Mouse (Mus musculus) forebrain, embryonic 16.5 days (tissue): ENCODE results near the gene Rora. TPM values are rescaled to one million over a fixed set of nuclear protein-coding genes. Genes with fewer than 3 reads are reported as not detected.
A peak's percentile ranks its signal among the peaks of the same experiment; 100 is the strongest.

Experiments
- ATAC-seq: fragments of 200-750 bp; cut with Nextera tagmentation; 2 replicates; pipeline ENCODE4 v1.8.0; 2017; ENCODE audit warnings: mild to moderate bottlenecking, moderate library complexity
- H3K27ac ChIP-seq: fragments of 300-500 bp; sonication (generic); 2 replicates; pipeline ENCODE4 v1.5.1; 2014; ENCODE audit warnings: low read length, control low read depth
- H3K27me3 ChIP-seq: fragments of 300-500 bp; sonication (generic); replicated peaks from 2 replicates; pipeline ENCODE4 v1.6.1; 2014; ENCODE audit warnings: low read length; ENCODE audit not compliant: control insufficient read depth, insufficient read depth
- H3K36me3 ChIP-seq: fragments of 300-500 bp; sonication (generic); 2 replicates; pipeline ENCODE4 v1.6.1; 2014; ENCODE audit not compliant: control insufficient read depth, insufficient read depth
- H3K4me1 ChIP-seq: fragments of 300-500 bp; sonication (generic); replicated peaks from 2 replicates; pipeline ENCODE4 v1.6.1; 2014; ENCODE audit warnings: low read length; ENCODE audit not compliant: control insufficient read depth, insufficient read depth
- H3K4me2 ChIP-seq: fragments of 300-500 bp; sonication (generic); 2 replicates; pipeline ENCODE4 v1.6.1; 2014; ENCODE audit warnings: mild to moderate bottlenecking, low read length, control low read depth
- H3K4me3 ChIP-seq: fragments of 300-500 bp; sonication (generic); replicated peaks from 2 replicates; pipeline ENCODE4 v1.5.1; 2014; ENCODE audit warnings: mild to moderate bottlenecking, low read length, control low read depth
- H3K9ac ChIP-seq: fragments of 300-500 bp; sonication (generic); replicated peaks from 2 replicates; pipeline ENCODE4 v1.6.1; 2014; ENCODE audit warnings: low read depth, low read length, control low read depth
- H3K9me3 ChIP-seq: fragments of 300-500 bp; sonication (generic); 2 replicates; pipeline ENCODE4 v1.6.1; 2016; ENCODE audit warnings: low read length; ENCODE audit not compliant: control insufficient read depth
- WGBS: fragments of 180-500 bp; shearing (Covaris S2); extraction: QIAGEN DNeasy Blood & Tissue Kit; methylation state at CpG from one replicate; pipeline ENCODE4 v1.1.7; 2014; 5-methylcytosine and 5-hydroxymethylcytosine counted together
- polyA plus RNA-seq: library from polyadenylated mRNA; unstranded; fragments of >200 nt; fragmentation: Nextera tagmentation; extraction: Ambion mirVana; gene quantifications from 2 replicates; pipeline ENCODE4 v1.2.1, GENCODE M21; 2015

The Rora gene
- polyA plus RNA-seq, 1 experiment from 2014 or later, result 7.9 TPM

GRCm38 (mm10) chr9:69242538-69242937 lies 589.0 kb downstream of the Rora start:
- ATAC-seq, result no peak
- Histone ChIP-seq H3K9me3 (no peaks in the 10 kb centered on the region), H3K4me3 (no peak overlapping the region), H3K27me3 (no peaks in the 10 kb centered on the region), H3K36me3 (no peaks in the 10 kb centered on the region), H3K4me2 (no peak overlapping the region), H3K4me1 (no peaks in the 10 kb centered on the region), H3K27ac (no peak overlapping the region), H3K9ac (no peak overlapping the region)
- 49% methylated on average over 6 of the region's 6 CpGs for WGBS

- Histone ChIP-seq H3K9ac (no peak overlapping the region), H3K36me3 (no peaks in the 10 kb centered on the region), H3K9me3 (no peaks in the 10 kb centered on the region), H3K27me3 (no peaks in the 10 kb centered on the region), H3K27ac (no peak overlapping the region), H3K4me1 (no peaks in the 10 kb centered on the region), H3K4me2 (no peak overlapping the region), H3K4me3 (no peak overlapping the region)
- ATAC-seq, result no peak
- 34% methylated on average over 6 of the region's 6 CpGs for WGBS
These were observed 590.0 kb downstream of the Rora start for GRCm38 (mm10) chr9:69243626-69244025.

- Histone ChIP-seq H3K4me3 (no peak overlapping the region), H3K36me3 (no peaks in the 10 kb centered on the region), H3K4me1 (no peaks in the 10 kb centered on the region), H3K9me3 (no peaks in the 10 kb centered on the region), H3K4me2 (no peak overlapping the region), H3K27me3 (no peaks in the 10 kb centered on the region), H3K9ac (no peak overlapping the region), H3K27ac (no peak overlapping the region)
- no peak for ATAC-seq
- 49% methylated on average over 3 of the region's 3 CpGs for WGBS
These were observed 592.6 kb downstream of the Rora start for GRCm38 (mm10) chr9:69246225-69246624.

GRCm38 (mm10) chr9:69249586-69249985 lies 596.0 kb downstream of the Rora start:
- Histone ChIP-seq H3K4me3 (no peak overlapping the region), H3K9ac (no peak overlapping the region), H3K27me3 (no peaks in the 10 kb centered on the region), H3K4me1 (no peaks in the 10 kb centered on the region), H3K27ac (no peak overlapping the region), H3K9me3 (no peaks in the 10 kb centered on the region), H3K36me3 (no peaks in the 10 kb centered on the region), H3K4me2 (no peak overlapping the region)
- ATAC-seq, result no peak
- 90% methylated on average over 3 of the region's 3 CpGs for WGBS

GRCm38 (mm10) chr9:69250326-69250725 lies 596.7 kb downstream of the Rora start:
- no peak for ATAC-seq
- H3K36me3 ChIP-seq, result no peaks in the 10 kb centered on the region
- H3K27me3 ChIP-seq, result no peaks in the 10 kb centered on the region
- H3K4me1 ChIP-seq, result no peaks in the 10 kb centered on the region
- no peaks in the 10 kb centered on the region for H3K9me3 ChIP-seq
- H3K4me2 ChIP-seq, result no peak overlapping the region
- 96% methylated on average over 7 of the region's 8 CpGs for WGBS
- no peak overlapping the region for H3K27ac ChIP-seq
- no peak overlapping the region for H3K4me3 ChIP-seq
- no peak overlapping the region for H3K9ac ChIP-seq

GRCm38 (mm10) chr9:69258506-69258905 lies 604.9 kb downstream of the Rora start:
- no peaks in the 10 kb centered on the region; the same call in 1 of the 2 replicates for H3K4me1 ChIP-seq
- 61% methylated on average over 5 of the region's 5 CpGs for WGBS
- ATAC-seq, result no peak
- no peak overlapping the region for H3K27ac ChIP-seq
- no peaks in the 10 kb centered on the region for H3K36me3 ChIP-seq
- H3K9ac ChIP-seq, result no peak overlapping the region
- no peak overlapping the region for H3K4me2 ChIP-seq
- no peak overlapping the region for H3K4me3 ChIP-seq
- no peaks in the 10 kb centered on the region for H3K27me3 ChIP-seq
- H3K9me3 ChIP-seq, result no peaks in the 10 kb centered on the region

GRCm38 (mm10) chr9:69259382-69259781 lies 605.8 kb downstream of the Rora start:
- Histone ChIP-seq H3K9me3 (no peaks in the 10 kb centered on the region), H3K27ac (no peak overlapping the region), H3K27me3 (no peaks in the 10 kb centered on the region), H3K36me3 (no peaks in the 10 kb centered on the region), H3K4me1 (no peaks in the 10 kb centered on the region; the same call in 1 of the 2 replicates), H3K4me3 (no peak overlapping the region), H3K4me2 (no peak overlapping the region), H3K9ac (no peak overlapping the region)
- 6% methylated on average over 9 of the region's 9 CpGs for WGBS
- peak; percentile 57 for ATAC-seq

GRCm38 (mm10) chr9:69265151-69265550 lies 611.6 kb downstream of the Rora start:
- Histone ChIP-seq H3K27ac (no peak overlapping the region), H3K4me2 (no peak overlapping the region), H3K9me3 (no peaks in the 10 kb centered on the region), H3K36me3 (no peaks in the 10 kb centered on the region), H3K4me1 (0 out of 2 replicates have a peak, but pooled peaks cover 5% of the 10 kb centered on the region), H3K4me3 (no peak overlapping the region), H3K9ac (no peak overlapping the region), H3K27me3 (no peaks in the 10 kb centered on the region)
- peak; percentile 91 for ATAC-seq
- WGBS, result 43% methylated on average over 7 of the region's 7 CpGs

GRCm38 (mm10) chr9:69270374-69270773 lies 616.8 kb downstream of the Rora start:
- Histone ChIP-seq H3K9me3 (no peaks in the 10 kb centered on the region), H3K4me2 (no peak overlapping the region), H3K36me3 (no peaks in the 10 kb centered on the region), H3K4me1 (peaks cover 12% of the 10 kb centered on the region), H3K27me3 (no peaks in the 10 kb centered on the region), H3K9ac (no peak overlapping the region), H3K27ac (no peak overlapping the region), H3K4me3 (no peak overlapping the region)
- WGBS, result 66% methylated on average over 8 of the region's 8 CpGs
- no peak for ATAC-seq

GRCm38 (mm10) chr9:69270931-69271330 lies 617.3 kb downstream of the Rora start:
- 37% methylated on average over 7 of the region's 7 CpGs for WGBS
- Histone ChIP-seq H3K4me1 (peaks cover 11% of the 10 kb centered on the region), H3K9me3 (no peaks in the 10 kb centered on the region)

More at GRCm38 (mm10) chr9:69270931-69271330, 617.3 kb downstream of the Rora start:
- Histone ChIP-seq H3K27ac (no peak overlapping the region), H3K36me3 (no peaks in the 10 kb centered on the region), H3K4me2 (no peak overlapping the region), H3K9ac (no peak overlapping the region), H3K27me3 (no peaks in the 10 kb centered on the region), H3K4me3 (no peak overlapping the region)
- ATAC-seq, result no peak
